Mouse (Mus musculus): Measurements from ENCODE around the gene Epgn. TPM values are rescaled to one million over a fixed set of nuclear protein-coding genes. Genes with fewer than 3 reads are reported as not detected.
A peak's percentile ranks its signal among the peaks of the same experiment; 100 is the strongest.

Gene Epgn
- polyA plus RNA-seq (2015; fragmentation: Nextera tagmentation; extraction: Ambion mirVana), result 0.15 TPM in 1 of 2 replicates, not detected in the other

DNA sequence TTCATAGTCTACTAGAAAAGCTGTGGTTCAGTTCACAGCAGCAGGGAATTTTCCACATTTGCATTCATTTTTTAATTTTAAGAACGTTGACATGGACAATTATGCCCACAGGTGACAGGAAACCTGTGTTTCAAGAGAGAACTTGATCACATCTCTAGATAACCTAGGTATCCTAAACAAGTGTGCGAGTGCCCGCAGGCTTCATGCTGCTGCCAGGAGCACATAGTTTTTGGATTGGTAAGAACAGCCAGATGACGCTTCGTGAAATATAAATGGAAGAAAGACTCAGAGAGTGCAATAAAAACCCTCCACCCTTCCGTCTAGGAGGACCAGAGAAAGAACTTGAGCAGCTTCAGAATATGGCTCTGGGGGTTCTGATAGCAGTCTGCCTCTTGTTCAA, at the start of gene Epgn:
TSS of gene Epgn (plus strand) at position 301 of the 400 bp plus-strand sequence.
- Histone ChIP-seq H3K4me2 (ENCODE audit: low read length) (no peak within 1 kb of the TSS), H3K4me3 (ENCODE audit: low read depth, low read length) (no peak within 1 kb of the TSS), H3K27ac (ENCODE audit: low read length) (no peak within 1 kb of the TSS), H3K4me1 (ENCODE audit: control insufficient read depth, insufficient read depth, low read length) (no peaks in the 10 kb centered on the region), H3K27me3 (ENCODE audit: control insufficient read depth, insufficient read depth, low read depth, low read length) (no peaks in the 10 kb centered on the region), H3K36me3 (ENCODE audit: control insufficient read depth, insufficient read depth, low read length) (no peaks in the 10 kb centered on the region), H3K9ac (ENCODE audit: low read depth, low read length) (no peak within 1 kb of the TSS), H3K9me3 (replicated peaks; ENCODE audit: control insufficient read depth, low read length, poor library complexity, severe bottlenecking) (no peaks in the 10 kb centered on the region)
- 89% methylated on average over 6 of the region's 6 CpGs for WGBS
- ATAC-seq, result no peak

DNA sequence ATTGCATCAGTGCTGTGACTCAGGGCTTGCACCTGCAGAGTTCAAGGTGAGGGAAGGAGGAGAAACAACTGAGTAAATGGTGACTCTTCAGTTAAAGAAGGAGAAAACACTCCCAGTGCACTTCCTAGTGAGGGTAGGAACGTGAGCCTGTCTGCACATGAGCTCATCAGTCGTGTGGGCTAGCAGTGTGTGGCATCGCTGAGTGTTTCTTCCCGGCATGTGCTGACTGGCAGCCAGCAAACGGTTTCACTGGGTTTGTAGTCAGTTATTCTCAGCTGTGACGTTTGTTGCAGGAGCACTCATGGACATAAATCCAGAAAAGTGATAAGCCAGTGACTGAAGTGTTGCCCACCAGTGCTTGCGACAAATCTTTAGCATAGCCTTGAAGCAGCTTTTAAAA, 47.0 kb upstream of the Epgn start:
- no peak for ATAC-seq

GRCm38 (mm10) chr5:90987605-90988004, 39.7 kb upstream of the Epgn start:
- Histone ChIP-seq H3K36me3 (ENCODE audit: control insufficient read depth, insufficient read depth, low read length) (no peaks in the 10 kb centered on the region), H3K4me1 (ENCODE audit: control insufficient read depth, insufficient read depth, low read length) (no peaks in the 10 kb centered on the region), H3K27me3 (ENCODE audit: control insufficient read depth, insufficient read depth, low read depth, low read length) (no peaks in the 10 kb centered on the region), H3K9ac (ENCODE audit: low read depth, low read length) (no peak overlapping the region), H3K4me3 (ENCODE audit: low read depth, low read length) (no peak overlapping the region), H3K4me2 (ENCODE audit: low read length) (no peak overlapping the region), H3K9me3 (replicated peaks; ENCODE audit: control insufficient read depth, low read length, poor library complexity, severe bottlenecking) (no peaks in the 10 kb centered on the region), H3K27ac (ENCODE audit: low read length) (no peak overlapping the region)
- 76% methylated on average over 5 of the region's 5 CpGs for WGBS
- ATAC-seq, result 0 out of 2 replicates have a peak, but pooled peaks have one; percentile 14

More for the DNA sequence above, 47.0 kb upstream of the Epgn start:
- H3K27ac ChIP-seq (ENCODE audit: low read length), result no peak overlapping the region
- no peaks in the 10 kb centered on the region for H3K9me3 ChIP-seq (replicated peaks; ENCODE audit: control insufficient read depth, low read length, poor library complexity, severe bottlenecking)
- no peaks in the 10 kb centered on the region for H3K27me3 ChIP-seq (ENCODE audit: control insufficient read depth, insufficient read depth, low read depth, low read length)
- no peak overlapping the region for H3K4me3 ChIP-seq (ENCODE audit: low read depth, low read length)
- no peaks in the 10 kb centered on the region for H3K4me1 ChIP-seq (ENCODE audit: control insufficient read depth, insufficient read depth, low read length)
- 90% methylated on average over 7 of the region's 7 CpGs for WGBS
- H3K36me3 ChIP-seq (ENCODE audit: control insufficient read depth, insufficient read depth, low read length), result 0 out of 2 replicates have a peak, but pooled peaks cover 2% of the 10 kb centered on the region
- H3K9ac ChIP-seq (ENCODE audit: low read depth, low read length), result no peak overlapping the region
- no peak overlapping the region for H3K4me2 ChIP-seq (ENCODE audit: low read length)

DNA sequence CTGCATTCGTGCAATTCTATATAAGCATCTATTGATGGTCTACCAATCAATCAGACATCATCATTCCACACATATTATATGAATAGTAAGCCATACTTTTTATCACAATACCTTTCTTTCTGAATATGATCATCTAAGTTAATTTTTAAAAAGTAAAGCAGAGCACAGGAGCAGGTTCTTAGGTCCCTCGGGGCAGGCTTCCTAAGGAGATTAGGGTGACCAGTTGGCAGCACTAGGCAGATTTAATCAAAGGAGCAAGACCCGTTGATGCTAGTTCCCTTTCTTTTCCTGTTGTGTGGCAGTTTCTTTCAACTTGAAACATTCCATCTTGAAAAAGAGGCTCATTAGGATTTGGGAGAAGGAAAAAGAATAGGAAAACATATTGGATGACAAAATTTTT, 39.1 kb upstream of the Epgn start:
- Histone ChIP-seq H3K9me3 (replicated peaks; ENCODE audit: control insufficient read depth, low read length, poor library complexity, severe bottlenecking) (no peaks in the 10 kb centered on the region), H3K4me1 (ENCODE audit: control insufficient read depth, insufficient read depth, low read length) (no peaks in the 10 kb centered on the region), H3K27ac (ENCODE audit: low read length) (no peak overlapping the region), H3K4me3 (ENCODE audit: low read depth, low read length) (no peak overlapping the region), H3K27me3 (ENCODE audit: control insufficient read depth, insufficient read depth, low read depth, low read length) (no peaks in the 10 kb centered on the region), H3K4me2 (ENCODE audit: low read length) (no peak overlapping the region), H3K36me3 (ENCODE audit: control insufficient read depth, insufficient read depth, low read length) (no peaks in the 10 kb centered on the region), H3K9ac (ENCODE audit: low read depth, low read length) (no peak overlapping the region)
- no peak for ATAC-seq
- WGBS, result 72% methylated on average over 3 of the region's 3 CpGs

DNA sequence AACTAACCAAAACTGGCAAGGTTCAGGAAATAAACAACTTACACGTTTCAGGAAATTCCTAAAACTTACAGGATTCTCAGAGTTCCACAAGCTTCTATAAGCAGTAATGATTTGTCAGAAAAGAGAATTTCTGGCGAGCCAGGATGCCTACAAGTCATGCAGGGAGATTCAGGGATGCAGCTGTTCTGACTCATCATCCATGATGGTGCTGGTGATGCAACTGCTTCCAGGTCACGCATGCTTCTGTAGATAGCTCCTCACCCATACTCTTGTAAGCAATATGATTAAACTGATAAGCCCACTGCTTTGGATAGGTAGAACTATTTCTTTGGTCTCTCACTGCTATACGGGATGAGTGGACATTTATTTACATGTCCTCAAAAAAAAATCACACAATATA, 38.7 kb upstream of the Epgn start:
- Histone ChIP-seq H3K27me3 (ENCODE audit: control insufficient read depth, insufficient read depth, low read depth, low read length) (no peaks in the 10 kb centered on the region), H3K9ac (ENCODE audit: low read depth, low read length) (no peak overlapping the region), H3K36me3 (ENCODE audit: control insufficient read depth, insufficient read depth, low read length) (no peaks in the 10 kb centered on the region), H3K4me3 (ENCODE audit: low read depth, low read length) (no peak overlapping the region), H3K27ac (ENCODE audit: low read length) (no peak overlapping the region), H3K4me1 (ENCODE audit: control insufficient read depth, insufficient read depth, low read length) (no peaks in the 10 kb centered on the region), H3K4me2 (ENCODE audit: low read length) (no peak overlapping the region), H3K9me3 (replicated peaks; ENCODE audit: control insufficient read depth, low read length, poor library complexity, severe bottlenecking) (no peaks in the 10 kb centered on the region)
- ATAC-seq, result no peak
- WGBS, result 96% methylated on average over 4 of the region's 4 CpGs

- Histone ChIP-seq H3K36me3 (ENCODE audit: control insufficient read depth, insufficient read depth, low read length) (0 out of 2 replicates have a peak, but pooled peaks cover 5% of the 10 kb centered on the region), H3K4me1 (ENCODE audit: control insufficient read depth, insufficient read depth, low read length) (no peaks in the 10 kb centered on the region), H3K27ac (ENCODE audit: low read length) (no peak overlapping the region), H3K4me2 (ENCODE audit: low read length) (no peak overlapping the region), H3K9me3 (replicated peaks; ENCODE audit: control insufficient read depth, low read length, poor library complexity, severe bottlenecking) (no peaks in the 10 kb centered on the region), H3K27me3 (ENCODE audit: control insufficient read depth, insufficient read depth, low read depth, low read length) (no peaks in the 10 kb centered on the region), H3K4me3 (ENCODE audit: low read depth, low read length) (no peak overlapping the region), H3K9ac (ENCODE audit: low read depth, low read length) (no peak overlapping the region)
- no peak for ATAC-seq
- 97% methylated on average over 8 of the region's 8 CpGs for WGBS
These were observed 27.3 kb upstream of the Epgn start for GRCm38 (mm10) chr5:90999942-91000341.

GRCm38 (mm10) chr5:91015216-91015615, 12.0 kb upstream of the Epgn start:
- no peaks in the 10 kb centered on the region for H3K9me3 ChIP-seq (replicated peaks; ENCODE audit: control insufficient read depth, low read length, poor library complexity, severe bottlenecking)
- no peak overlapping the region for H3K4me3 ChIP-seq (ENCODE audit: low read depth, low read length)
- H3K4me2 ChIP-seq (ENCODE audit: low read length), result no peak overlapping the region
- H3K9ac ChIP-seq (ENCODE audit: low read depth, low read length), result no peak overlapping the region
- no peaks in the 10 kb centered on the region for H3K27me3 ChIP-seq (ENCODE audit: control insufficient read depth, insufficient read depth, low read depth, low read length)
- 92% methylated on average over 10 of the region's 10 CpGs for WGBS
- H3K4me1 ChIP-seq (ENCODE audit: control insufficient read depth, insufficient read depth, low read length), result no peaks in the 10 kb centered on the region
- peaks cover 2% of the 10 kb centered on the region; the same call in 1 of the 2 replicates for H3K36me3 ChIP-seq (ENCODE audit: control insufficient read depth, insufficient read depth, low read length)
- ATAC-seq, result no peak
- H3K27ac ChIP-seq (ENCODE audit: low read length), result no peak overlapping the region

DNA sequence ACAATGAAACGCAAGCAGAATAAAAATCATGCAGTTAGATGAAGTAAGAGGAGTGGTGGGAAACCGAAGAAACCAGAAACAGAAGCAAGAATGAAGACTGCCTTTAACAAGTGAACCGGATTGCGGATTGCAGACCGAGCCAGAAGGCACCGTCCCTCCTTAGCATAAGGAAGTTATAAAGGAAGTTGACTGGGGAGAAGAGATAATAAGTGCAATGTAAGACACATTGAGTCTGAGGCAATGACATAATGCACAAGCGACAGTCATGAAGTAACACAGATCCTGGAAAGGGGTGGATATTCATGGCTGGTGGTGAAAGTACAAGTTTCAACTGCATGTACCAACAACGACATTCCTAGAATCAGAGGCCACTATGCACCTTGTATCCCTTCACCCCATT, 4.2 kb upstream of the Epgn start:
- H3K4me2 ChIP-seq (ENCODE audit: low read length), result no peak overlapping the region
- H3K4me1 ChIP-seq (ENCODE audit: control insufficient read depth, insufficient read depth, low read length), result no peaks in the 10 kb centered on the region
- WGBS, result 88% methylated on average over 8 of the region's 8 CpGs
- no peaks in the 10 kb centered on the region for H3K9me3 ChIP-seq (replicated peaks; ENCODE audit: control insufficient read depth, low read length, poor library complexity, severe bottlenecking)
- H3K27me3 ChIP-seq (ENCODE audit: control insufficient read depth, insufficient read depth, low read depth, low read length), result no peaks in the 10 kb centered on the region
- no peak overlapping the region for H3K9ac ChIP-seq (ENCODE audit: low read depth, low read length)
- H3K4me3 ChIP-seq (ENCODE audit: low read depth, low read length), result no peak overlapping the region
- no peaks in the 10 kb centered on the region for H3K36me3 ChIP-seq (ENCODE audit: control insufficient read depth, insufficient read depth, low read length)
- ATAC-seq, result no peak
- H3K27ac ChIP-seq (ENCODE audit: low read length), result no peak overlapping the region

DNA sequence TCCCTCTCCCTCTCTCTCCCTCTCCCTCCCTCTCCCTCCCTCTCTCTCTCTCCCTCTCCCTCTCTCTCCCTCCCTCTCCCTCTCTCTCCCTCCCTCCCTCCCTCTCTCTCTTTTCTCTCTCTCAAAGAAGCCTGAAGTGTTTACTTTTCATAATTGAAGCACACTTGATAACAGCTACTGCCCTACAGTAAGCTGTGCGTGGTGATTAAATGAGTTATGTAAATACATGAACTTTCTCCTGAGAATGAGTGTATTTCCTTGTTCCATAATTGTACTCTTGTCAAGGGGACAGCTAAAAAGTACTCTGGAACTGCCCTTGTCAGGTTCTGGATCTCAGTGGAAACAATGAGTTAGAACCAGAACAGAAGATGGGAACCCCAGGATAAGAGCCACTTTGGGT, 576 bp downstream of the Epgn start:
- Histone ChIP-seq H3K27ac (ENCODE audit: low read length) (no peak overlapping the region), H3K4me3 (ENCODE audit: low read depth, low read length) (no peak overlapping the region), H3K27me3 (ENCODE audit: control insufficient read depth, insufficient read depth, low read depth, low read length) (no peaks in the 10 kb centered on the region), H3K36me3 (ENCODE audit: control insufficient read depth, insufficient read depth, low read length) (no peaks in the 10 kb centered on the region), H3K4me1 (ENCODE audit: control insufficient read depth, insufficient read depth, low read length) (no peaks in the 10 kb centered on the region), H3K4me2 (ENCODE audit: low read length) (no peak overlapping the region), H3K9me3 (replicated peaks; ENCODE audit: control insufficient read depth, low read length, poor library complexity, severe bottlenecking) (no peaks in the 10 kb centered on the region), H3K9ac (ENCODE audit: low read depth, low read length) (no peak overlapping the region)
- WGBS, result 81% methylated on average over 1 of the region's 1 CpGs
- ATAC-seq, result no peak
